Mouse (Mus musculus) heart, postnatal 14 days (tissue): ENCODE data around the gene Mlf2. TPM values are rescaled to one million over a fixed set of nuclear protein-coding genes. Genes with fewer than 3 reads are reported as not detected.

Experiments
- DNase-seq, 2 experiments: peaks; one replicate each; pipeline ENCODE4 v3.0.0; 2021 to 2022
- intact Hi-C: fragments of 180-260 bp; cut with DNase I; formaldehyde crosslinking; loops from one replicate; pipeline ENCODE4 v1.15.1; 2025
- total RNA-seq, 2 experiments: library from RNA; stranded (reverse); gene quantifications; 2 replicates each; pipeline ENCODE4 v1.2.3; 2021

Gene Mlf2
- total RNA-seq, 2 experiments from 2014 or later: 214 to 217 TPM

DNA sequence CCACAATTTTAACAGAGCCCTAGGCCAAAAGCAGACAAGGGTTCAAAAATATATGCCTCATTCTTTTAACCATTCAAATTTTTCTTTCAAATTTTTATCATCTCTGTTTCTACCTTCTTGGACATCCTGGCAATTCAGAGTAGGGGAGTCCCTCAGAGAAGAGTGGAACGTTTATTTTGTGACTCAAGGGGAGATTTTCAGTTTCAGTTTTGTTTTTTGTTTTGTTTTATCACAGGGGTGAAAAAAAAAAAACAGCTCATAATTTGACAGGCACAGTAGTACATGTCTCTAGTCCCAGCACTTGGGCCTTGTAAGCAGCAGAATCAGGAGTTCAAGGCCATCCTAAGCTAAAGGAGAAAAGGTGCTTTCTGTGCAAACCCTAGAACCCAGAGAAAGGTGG lies 23.4 kb upstream of the Mlf2 start:
- intact Hi-C loops: loop anchor here (10.0 kb wide), 1 partner anchor 57 kb away; the partner anchor contains the start of gene Cops7a

DNA sequence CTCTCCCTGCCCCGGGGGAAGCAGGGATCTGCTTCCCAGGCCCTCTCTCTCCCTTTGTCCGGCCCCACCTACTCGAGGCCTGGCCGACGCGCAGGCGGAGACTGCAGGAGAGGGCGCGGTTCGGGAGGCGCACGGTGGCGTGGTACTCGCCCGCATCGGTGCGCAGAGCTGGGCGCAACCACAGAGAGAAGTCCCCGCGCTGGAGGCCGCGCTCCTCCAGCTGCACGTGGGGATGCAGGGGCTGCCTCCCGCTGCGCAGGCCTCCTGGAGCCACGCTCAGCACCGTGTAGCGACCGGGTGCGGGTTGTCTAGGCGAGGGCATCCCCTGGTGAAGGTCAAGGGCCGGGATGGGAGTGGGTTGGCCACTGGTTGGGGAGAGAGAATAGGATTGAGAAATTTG lies 21.2 kb upstream of the Mlf2 start:
- intact Hi-C loops: no loop called here
- peak in 1 of 2 experiments; percentile 11 for DNase-seq

More for the DNA sequence above, 23.4 kb upstream of the Mlf2 start:
- no peak for DNase-seq

DNA sequence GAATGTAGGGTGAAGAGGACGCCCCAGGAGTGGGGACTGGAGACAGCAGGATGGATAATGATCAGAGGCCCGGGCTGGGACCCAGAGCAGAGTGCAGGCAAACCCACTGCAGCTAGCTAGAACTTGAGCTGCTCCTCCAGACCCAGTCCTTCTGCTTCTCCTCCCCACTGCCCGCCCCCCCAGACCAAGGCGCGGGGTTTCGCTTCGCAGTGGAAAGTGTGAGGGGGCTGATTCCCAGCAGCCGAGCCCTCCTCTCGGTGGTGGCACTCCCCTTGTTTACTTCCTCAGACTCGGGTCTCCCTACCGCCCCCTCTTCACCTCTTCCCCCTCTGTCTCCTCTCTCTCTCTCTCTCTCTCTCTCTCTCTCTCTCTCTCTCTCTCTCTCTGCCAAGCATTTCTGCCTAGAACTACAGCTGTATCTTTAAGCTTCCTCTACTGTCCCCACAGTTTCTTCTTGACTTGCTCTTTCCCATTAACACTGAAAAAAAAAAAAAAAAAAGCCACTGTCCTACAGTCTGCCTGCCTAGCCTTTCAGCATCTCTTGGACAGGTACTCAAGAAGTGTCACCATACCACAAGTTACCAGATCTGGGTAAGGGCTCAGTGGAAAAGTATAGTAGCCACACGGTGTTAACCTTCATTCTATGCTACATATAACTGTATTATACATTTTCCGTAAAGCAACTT lies 19.5 kb upstream of the Mlf2 start, which contains the start of gene Lag3:
Gene Lag3, minus strand, starts transcription at position 173 of the 686 bp plus-strand sequence.
- DNase-seq: no peak
- intact Hi-C loops: no loop called here

DNA sequence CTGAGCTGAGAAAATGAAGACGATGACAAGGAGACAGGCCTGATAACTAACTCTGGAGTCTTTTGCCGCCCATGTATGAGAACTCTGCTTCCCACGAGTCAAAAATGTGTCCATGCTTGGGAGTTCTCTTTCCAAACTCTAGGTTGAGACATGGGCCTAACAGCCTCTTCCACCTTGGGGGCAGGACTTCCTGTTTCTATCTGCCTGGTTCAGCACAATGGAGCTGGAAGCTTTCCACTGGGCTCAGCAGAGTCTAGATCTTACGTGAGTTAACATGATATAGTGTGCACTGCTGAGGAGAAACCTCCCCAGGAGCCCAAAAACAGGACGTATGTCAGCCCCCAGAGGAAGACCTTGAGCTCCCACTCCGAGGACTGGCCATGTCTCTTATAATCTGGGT lies 18.0 kb upstream of the Mlf2 start:
- peak in 1 of 2 experiments; percentile 16 for DNase-seq
- intact Hi-C loops: no loop called here

DNA sequence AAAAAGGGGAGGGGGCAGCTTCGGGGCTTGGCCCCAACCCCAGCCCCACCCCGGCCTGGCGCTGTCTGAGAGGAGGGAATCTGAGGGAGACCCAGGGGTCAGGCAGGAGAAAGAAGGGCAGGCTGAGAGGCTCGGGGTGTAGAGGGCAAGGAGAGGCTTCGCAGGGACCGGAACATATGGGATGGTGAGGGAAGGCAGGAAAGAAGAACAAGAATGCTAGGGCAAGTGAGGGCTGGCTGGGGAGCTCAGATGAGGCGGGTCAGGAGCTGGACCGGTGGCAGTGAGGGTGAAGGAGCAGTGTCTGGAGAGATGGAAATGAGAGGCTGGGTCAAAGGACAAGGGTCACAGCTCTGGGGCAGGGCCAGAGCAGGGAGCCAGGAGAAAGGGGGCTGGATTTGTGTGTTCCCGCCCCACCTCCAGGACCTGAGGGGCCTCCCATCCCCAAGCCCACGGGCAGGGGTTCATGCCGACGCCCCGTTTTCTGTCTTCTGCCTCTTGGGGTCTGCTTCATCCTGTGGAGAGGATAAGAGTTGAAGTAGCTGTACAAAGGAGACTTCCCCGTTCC lies 17.4 kb upstream of the Mlf2 start:
- intact Hi-C loops: no loop called here
- no peak for DNase-seq

DNA sequence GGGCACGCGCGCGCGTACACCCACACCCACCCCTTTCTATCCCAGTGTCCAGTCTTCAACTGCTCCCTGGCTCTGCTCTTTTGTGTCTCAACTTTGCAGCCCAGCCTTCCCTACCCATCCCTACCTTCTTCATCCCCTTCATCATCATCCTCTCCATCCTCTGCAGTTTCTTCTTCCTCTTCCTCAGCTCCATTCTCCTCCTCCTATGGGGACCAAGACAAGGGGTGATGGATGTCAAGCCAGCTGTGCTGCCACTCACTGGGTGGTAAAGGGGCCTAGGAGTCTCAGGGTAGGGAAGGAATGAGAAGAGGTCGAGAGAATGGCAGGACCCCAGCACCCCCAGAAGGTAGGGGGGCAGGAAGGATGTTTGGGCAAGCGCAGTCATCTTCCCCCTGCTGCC lies 16.7 kb upstream of the Mlf2 start:
- DNase-seq: no peak
- intact Hi-C loops: no loop called here

DNA sequence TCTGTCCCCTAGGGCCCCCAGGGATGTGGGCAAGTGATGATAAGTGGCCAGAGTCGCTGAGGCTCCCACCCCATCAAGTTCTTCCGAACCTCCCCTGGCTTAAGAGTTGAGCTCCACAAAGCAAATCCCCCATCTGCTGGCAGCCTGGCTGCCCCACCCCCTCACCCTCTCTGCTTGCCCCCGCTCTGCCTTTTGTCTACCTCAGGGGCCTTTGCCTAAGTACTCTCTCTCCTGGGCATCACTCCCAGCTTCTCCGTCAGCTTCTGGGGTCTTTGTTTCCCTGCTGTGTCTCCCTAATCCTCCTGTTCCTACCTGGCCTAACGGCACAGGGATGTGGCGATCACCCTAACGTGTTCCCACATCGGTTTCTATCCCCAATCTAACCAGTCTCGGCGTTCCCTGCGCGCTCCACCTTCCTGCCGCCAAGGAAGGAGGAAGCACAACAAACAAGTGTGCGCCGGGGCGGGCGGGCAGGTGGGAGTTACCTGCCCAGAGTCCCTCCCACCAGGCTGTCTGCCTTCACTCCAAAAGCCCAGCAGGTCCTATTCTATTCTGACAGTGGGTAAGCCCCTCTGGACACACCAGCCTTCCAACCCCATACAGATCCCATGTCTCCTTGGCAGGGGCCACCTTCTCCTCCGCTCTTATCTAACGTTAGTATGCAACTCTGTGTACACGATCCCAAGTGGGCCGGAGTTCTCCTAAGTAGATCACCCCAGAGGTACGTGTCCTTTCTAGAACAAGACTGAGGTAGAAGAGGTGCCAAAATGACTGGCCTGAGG lies 15.8 kb upstream of the Mlf2 start:
- DNase-seq: peak in 1 of 2 experiments; percentile 9
- intact Hi-C loops: loop anchor here (5.0 kb wide), 1 partner anchor 122 kb away; the partner anchor contains the start of gene Ing4

DNA sequence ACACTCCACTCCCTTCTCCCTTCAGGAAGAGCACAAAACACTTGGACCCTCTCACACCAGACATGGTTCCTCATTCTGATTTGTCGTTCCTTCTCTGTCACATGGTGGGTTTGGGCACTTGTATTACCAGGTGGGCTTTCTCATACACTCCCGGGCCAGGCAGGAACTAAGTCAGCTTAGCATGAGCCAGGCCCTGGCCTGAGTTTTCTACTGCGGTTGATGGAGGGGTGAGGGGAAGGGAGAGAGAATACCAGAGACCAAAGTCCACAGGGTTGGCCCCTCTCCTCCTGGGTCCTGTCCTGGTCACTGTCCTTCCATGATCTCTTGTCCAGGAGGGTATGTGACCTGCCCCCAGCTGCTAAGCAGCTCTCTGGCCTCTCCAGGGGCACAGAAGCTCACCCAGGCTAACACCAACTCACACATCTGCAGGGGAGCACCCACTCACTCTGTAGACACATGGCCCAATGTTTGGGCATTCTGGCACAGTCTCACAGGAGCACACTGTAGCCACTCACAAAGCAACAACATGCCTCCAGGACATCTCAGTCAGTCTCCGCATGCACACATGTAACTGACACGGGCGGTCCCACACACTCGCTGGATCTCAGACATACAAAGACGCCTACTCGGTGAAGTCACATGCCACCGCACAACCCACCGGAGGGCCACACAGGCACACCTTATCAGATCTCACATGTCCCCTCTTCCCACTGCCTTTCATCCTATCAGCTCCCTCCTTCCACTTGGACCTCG lies 15.1 kb upstream of the Mlf2 start:
- DNase-seq: peak in 1 of 2 experiments; percentile 25
- intact Hi-C loops: loop anchor here (5.0 kb wide), 1 partner anchor 121 kb away; the partner anchor contains the start of gene Ing4

DNA sequence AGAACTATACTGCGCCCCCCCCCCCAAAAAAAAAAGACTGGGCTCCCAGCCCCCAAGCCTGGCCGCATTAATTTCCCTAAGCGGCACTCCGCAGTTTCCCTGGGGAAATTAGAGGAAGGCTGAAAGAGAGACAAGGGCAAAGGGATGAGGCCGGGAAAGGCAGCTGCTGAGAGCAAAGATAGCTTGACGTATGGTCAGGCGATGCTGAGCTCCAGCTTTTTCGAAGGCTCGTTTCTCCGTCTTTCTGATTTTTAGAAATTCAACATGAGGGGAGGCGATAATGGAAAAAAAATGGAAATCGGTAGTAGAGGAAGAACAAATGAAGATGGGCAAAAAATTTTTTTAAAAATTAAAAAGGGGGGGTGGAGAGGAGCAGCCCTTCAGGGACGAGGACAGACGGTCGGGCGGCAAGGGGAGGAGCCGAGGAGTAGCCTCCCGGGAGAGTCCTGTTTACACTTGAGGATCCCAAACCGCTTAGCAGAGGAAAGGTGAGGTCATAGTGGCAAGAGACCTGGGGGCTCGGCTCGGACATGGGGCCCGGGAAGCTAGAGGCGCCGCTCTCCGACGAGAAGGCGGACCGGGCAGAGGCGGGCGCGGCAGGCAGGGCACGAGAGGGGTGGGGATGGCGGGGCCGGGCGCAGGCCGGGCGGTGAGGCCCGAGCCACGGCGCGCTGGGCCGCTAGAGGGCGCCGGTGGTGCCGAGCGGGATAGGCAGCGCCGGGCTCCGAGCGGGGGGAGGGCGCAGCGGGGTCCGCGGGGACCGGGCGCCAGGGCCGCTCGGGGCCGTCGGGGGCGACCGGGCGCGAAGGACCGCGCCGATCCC lies 14.3 kb upstream of the Mlf2 start:
- intact Hi-C loops: loop anchor here (1.0 to 5.0 kb wide), 2 partner anchors 13 to 120 kb away; partner anchors contain the start of gene Ing4
- peak; percentile 98 for DNase-seq

DNA sequence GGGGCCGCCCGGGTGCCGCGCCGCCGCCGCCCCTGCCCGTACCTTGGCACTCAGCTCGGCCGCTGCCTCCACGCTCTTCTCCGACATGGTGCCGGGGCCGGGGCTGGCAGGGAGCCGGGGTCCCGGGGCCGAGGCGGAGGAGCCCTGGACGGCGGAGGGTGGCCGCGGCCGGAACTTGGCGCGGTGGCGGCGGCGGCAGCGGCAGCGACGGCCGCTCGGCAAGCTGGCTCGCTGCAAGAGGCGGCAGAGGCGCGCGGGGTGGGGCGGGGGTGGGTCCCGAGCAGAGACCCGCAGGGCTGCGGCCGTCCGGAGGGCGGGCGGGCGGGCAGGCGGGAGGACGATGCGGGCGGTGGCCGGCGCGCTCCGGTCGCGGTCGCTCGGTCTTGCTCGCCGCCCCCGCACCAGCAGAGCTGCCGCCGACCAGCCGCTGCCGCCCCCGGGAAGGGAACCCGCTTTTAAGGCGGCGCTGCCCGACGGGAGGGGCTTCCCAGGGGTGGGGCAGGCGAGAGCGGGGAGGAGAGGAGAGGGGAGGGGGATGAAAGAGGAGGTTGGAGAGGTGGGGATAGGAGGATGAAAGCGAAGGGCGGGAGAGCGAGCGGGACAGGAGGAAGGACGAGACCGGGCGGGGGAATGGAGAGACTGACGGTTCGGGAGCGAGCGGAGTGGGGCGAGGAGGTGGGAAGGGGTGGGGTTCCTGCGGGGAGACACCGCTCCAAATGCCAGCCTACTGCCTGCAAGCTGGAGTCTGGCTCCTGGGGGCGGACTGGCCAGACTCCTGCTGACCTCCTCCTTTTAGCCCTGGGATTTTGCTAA lies 13.5 kb upstream of the Mlf2 start:
- intact Hi-C loops: loop anchor here (1.0 to 5.0 kb wide), 2 partner anchors 13 to 120 kb away; partner anchors contain the start of gene Ing4
- DNase-seq: peak; percentile 91 to 95

DNA sequence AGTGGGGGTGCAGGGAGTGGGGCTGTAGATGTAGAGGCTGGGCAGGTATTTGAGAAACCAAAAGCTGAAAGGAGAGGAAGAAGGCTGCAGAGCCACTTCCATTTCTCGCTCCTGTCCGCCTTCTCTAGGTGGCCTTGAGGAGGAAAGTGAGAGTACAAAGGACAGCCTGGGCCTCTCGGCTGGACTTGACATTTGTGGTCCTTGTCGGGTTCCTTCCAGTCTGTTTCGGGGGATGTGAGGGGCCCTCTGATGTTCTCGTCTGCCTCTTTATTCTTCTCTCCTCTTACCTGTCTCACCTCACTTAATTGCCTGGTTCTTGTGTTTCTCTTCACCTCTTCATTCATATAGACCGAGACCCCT lies 12.9 kb upstream of the Mlf2 start:
- intact Hi-C loops: loop anchor here (5.0 kb wide), 1 partner anchor 119 kb away; the partner anchor contains the start of gene Ing4
- no peak for DNase-seq

DNA sequence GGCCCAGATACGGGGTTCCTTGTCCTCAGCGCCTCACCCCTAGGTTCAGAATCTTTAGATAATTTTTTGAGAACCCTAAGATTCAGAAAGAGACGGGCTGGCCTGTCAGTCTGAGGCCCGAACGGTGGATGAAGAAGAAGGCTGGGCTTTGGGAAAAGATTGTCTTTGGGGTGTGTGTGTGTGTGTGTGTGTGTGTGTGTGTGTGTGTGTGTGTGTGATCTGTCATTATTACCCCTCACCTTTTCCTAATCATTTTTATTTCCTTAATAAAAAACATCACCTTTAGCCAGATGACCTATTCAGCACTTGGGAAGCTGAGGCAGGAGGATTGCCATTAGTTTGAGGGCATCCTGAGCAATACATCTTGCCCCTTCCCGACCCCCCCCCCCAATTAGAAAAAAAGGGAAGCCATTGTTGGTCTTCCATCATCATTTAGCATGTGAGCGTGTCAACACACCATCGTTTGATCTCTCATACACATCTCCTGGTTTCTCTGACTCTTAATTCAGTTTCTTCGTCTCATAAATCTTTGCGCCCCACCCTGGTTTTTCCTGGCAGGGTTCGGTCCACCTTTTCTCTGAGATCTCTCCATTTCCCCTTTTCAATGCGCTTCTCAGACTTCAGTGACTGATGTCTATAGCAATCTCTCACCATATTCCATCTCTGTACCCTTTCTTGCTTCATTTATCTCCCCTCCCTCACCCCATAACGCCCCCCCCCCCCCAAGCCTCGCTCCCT lies 12.1 kb upstream of the Mlf2 start:
- DNase-seq: peak in 1 of 2 experiments; percentile 15
- intact Hi-C loops: loop anchor here (5.0 kb wide), 1 partner anchor 118 kb away; the partner anchor contains the start of gene Ing4

DNA sequence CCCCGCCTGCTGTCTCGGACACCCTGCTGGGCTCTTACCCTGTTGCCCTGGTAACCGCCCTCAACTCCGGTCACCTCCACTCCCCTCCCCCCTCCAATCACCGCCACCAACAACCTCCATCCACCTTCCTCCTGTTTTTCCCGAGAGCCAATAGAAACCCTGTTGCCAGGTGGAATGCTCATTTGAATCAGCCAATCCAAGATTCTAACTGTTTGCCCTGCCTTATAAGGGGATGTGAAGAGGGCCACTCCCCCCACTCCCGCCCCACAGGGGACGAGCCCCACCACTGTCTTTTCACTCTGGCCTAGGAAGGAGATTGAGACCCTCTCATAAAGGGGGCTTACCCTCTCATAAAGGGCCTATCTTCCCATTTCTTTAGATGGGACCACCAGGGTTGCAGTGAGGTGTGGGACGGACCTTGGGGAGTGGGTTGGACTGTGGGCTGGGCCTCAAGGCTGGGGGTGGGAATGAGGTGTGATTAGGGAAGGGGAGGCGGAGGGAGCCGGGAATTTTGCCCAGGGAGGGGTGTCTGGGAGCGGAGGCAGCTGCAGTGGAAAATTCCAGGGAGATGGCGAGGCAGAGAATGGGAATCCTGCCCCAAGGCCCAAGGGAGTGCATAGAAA lies 11.4 kb upstream of the Mlf2 start, which contains the start of gene Ptms:
Gene Ptms, minus strand, starts transcription at position 409 of the 623 bp plus-strand sequence.
- peak; percentile 92 to 94 for DNase-seq
- intact Hi-C loops: loop anchor here (5.0 kb wide), 1 partner anchor 117 kb away; the partner anchor contains the start of gene Ing4

DNA sequence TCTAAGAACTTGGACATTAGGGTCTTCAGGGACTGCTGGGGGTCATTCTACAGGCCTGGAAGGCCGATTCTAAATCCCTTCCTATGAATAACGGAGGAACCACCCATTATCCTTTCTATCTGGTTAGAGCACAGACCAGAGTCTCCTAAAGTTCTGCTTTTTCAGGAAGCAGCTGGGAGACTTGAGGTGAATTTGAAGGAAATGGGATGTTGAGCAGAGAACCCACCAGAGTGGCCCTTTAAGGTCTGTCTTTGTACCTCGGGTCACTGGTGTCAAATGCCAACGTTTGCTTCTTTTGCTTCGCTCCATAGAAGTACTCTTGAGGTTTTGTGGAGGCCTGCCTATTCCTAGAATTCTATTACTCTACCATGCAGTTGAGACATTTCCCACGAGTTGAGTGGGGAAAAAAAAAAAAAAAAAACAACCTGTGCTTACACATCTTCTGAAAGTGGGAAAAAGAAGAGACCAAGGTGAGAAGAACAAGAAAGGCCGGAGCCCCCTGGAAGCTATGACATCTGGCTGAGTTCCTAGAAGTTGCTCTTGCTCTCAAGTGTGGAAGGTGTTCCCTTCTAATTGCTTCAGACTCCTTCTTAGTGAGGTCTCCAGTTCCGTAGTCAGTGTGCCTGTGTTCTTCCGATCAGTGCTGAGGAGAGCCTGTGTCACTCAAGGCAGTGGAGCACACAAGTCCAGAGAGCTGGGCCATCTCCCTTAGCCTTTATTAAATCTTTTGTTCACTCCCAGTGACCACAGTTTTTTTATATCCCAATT lies 10.7 kb upstream of the Mlf2 start:
- intact Hi-C loops: no loop called here
- no peak for DNase-seq

DNA sequence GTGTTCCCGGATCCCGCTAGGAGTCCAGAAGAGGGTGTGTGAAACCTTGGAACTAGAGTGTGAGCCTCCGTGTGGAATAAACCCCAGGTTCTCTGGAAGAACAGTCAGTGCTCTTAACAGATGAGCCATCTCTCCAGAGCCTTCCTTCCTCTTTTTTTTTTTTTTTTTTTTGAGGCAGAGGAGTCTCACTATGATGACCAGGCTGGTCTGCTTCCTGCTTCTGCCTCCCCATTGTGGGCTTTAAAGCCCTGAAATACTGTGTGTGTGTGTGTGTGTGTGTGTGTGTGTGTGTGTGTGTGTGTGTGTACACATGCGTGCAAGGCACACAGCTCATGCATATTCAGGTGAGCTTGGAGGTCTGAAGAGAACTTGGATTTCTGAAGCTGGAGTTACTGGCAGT lies 9.6 kb upstream of the Mlf2 start:
- intact Hi-C loops: no loop called here

DNA sequence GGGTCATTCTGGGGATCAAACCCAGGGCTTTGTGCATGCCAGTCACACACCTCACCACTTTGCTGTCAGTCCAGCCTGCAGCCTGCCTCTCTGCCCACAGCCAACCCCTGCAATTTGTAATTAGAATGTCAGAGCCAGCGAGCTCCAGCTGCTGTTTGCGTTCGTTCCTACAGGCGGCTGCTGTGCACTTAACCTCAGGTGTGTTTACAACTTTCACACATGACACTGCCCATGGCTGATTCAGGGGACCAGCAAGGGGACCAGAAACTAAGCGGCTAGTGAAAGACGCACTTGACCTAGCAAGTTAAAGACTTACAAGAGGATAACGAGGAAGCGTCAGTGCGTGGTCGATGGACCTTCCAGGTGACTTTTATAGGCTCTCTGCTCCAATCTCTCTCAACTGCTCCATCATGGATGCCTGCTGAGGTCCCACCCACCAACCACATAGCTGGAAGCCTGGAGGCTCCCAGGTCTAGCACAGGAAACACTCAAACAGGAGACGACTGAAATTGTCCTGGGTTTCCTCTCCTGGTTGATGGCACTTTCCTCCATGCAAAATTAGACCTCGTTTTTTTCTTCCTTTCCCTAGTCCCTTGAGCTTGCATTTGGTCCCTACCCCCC lies 5.9 kb upstream of the Mlf2 start:
- DNase-seq: no peak
- intact Hi-C loops: no loop called here

More for the DNA sequence above, 9.6 kb upstream of the Mlf2 start:
- DNase-seq: no peak
